Mouse (Mus musculus): Measurements from ENCODE around the gene Slc7a1.
"Not testable (repeated sequence)": the region's sequence is repeated elsewhere in the genome, so short reads cannot be mapped to it uniquely, and the experiment has no call there.

The Slc7a1 gene

GRCm38 (mm10) chr5:148366455-148366854, 33.2 kb downstream of the Slc7a1 start:
- DNase-seq (ENCODE audit: low spot score), result no peak

- no peak for DNase-seq (ENCODE audit: low spot score)
Measured at GRCm38 (mm10) chr5:148363441-148364113, 36.1 kb downstream of the Slc7a1 start.

DNA sequence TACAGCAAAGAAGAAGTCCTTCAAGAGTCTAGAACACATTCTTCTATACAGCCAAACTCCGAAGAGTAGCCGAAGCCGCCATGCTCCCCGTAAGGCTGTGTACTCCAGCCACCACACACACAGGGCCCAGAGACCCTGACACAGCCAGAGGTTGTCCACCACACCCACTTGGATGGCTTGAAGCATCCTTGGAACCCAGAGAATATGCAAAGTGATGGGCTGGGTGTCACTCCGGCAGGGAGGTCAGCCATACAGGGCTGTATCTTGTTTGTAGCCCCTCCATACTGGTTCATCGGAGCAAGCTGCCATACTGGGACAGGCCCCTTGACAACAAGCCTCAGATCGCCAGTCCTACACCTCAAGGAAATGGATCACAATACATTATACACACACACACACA, 37.4 kb downstream of the Slc7a1 start:
- no peak for DNase-seq (ENCODE audit: low spot score)

DNA sequence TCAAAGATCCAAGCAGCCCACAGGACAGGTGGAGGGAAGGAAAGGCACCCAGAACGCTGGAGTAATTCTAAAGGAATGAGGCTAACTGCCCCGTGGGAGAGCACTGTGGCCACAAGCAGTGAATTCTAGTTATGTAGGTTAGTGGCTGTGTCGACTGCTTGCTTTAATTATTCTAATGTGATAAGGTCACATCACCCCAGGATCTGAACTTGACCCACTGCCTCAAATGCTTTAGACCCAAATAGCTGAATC, 38.0 kb downstream of the Slc7a1 start:
- no peak for DNase-seq (ENCODE audit: low spot score)

DNA sequence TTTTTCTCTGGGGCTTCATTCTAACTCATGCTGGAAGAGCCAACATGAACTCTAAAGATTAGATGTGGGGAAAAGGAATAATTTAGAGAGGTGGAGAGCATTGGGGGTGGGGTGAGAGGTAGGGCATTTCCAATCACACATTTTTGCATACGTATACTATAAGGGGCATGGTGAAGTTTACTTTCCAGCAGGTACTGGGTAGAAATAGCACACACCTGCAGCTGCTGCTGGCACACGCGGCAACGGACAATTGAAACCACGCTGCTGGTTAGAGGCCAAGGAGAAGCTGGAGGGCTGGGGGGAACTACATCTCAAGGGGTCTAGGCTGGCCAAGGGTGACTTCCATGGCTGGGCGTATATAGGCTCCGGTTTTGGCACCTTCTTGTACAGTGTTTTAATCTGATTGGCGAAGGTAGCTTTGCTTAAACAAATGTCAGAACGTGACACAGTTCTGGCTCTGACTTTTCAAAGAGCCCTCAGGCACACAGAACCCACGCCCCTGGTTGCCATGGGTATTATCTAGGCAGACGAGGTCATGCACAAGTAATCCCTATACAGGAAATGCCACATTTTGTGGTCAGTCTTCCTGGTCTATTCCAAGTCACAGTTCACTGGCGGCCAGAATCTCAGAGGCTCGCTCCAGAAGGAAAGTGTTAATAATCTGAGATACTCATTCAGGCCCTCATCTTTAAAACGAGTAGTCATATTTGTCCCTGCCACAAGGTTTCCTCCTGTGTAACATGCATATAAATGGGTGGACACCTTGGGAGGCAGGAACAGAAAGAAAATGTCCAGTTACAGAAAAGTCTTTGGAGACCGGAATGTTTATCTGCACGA, 38.6 kb downstream of the Slc7a1 start:
- DNase-seq (ENCODE audit: low spot score), result no peak

- DNase-seq (ENCODE audit: low spot score), result no peak
Measured at GRCm38 (mm10) chr5:148359131-148359530, 40.6 kb downstream of the Slc7a1 start.

DNA sequence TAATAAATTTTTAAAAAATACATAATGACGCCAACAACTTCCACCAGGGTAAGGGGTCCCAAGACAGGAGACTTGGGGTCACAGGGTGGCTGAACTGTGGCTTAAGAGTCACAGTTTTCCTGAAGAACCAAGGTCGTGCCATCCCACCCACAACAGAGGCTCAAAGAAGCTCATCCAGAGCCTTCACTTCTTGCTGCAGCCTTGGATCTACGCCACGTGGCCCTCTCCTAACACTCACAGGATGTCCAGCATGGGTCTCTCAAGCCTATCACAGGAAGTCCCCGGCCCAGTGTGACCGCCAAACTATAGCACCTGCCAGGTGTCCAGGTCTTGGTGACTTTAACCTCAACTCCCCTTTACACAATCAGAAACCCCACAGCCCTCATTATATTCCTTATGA, 42.5 kb downstream of the Slc7a1 start:
- no peak for DNase-seq (ENCODE audit: low spot score)

- DNase-seq (ENCODE audit: low spot score), result no peak
Measured at GRCm38 (mm10) chr5:148355822-148356221, 43.9 kb downstream of the Slc7a1 start.

GRCm38 (mm10) chr5:148354536-148354935, 45.2 kb downstream of the Slc7a1 start:
- DNase-seq (ENCODE audit: low spot score), result no peak

GRCm38 (mm10) chr5:148353429-148353828, 46.3 kb downstream of the Slc7a1 start:
- DNase-seq (ENCODE audit: low spot score), result no peak

DNA sequence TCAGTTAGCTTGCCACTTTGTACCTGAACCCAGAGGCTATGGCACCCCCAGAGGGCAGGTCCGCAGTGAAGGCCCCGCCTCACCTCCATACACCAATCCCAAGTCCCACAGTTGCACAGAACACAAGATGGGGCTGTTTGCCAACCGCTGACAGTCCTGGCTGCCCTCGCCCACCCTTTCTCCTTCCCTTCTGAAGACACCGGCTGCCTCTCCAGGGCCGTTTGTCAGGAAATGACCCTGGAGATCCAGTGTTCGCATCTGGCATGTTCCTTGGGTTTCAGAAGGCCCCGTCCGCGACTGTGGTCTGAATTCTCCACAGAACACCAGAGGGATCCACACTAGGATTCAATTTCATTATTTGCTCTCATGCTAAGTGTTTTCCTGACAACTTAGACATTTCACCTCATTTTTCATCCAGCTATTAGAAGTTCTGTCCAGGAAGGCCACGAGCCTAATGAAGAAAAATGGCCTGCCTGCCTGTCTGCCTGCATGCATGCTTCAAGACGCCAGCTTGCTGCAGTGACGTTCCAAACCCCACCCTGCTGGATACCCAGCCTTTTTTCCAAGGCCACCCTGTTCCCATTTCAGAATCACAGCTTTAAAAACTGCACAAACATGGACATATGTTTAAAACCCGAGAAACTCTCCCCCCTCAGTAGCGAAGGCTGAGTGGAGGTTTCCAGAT, 50.2 kb downstream of the Slc7a1 start:
- DNase-seq (ENCODE audit: low spot score), result peak; percentile 37

GRCm38 (mm10) chr5:148348153-148348552, 51.6 kb downstream of the Slc7a1 start:
- DNase-seq (ENCODE audit: low spot score), result no peak

GRCm38 (mm10) chr5:148346543-148346942, 53.2 kb downstream of the Slc7a1 start:
- DNase-seq (ENCODE audit: low spot score), result no peak

DNA sequence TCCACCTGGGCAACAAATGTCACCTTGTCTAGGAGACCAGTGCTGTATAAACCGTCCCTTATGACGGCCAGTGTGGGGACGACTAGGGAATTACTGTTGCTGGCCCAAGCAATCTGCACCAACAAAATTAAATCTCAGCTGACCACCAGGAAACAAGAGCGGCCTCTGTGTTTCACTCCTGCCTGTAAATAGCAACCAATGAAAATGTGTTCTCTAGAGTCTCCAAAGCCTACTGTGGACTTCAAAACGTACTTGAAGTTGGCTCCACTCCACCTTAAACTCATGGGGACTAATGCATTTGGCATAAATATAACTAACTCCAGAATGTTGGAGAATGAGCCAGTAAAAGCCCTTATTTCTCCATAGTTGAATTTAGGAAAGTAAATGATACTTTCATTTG, 55.3 kb downstream of the Slc7a1 start:
- DNase-seq (ENCODE audit: low spot score), result no peak

GRCm38 (mm10) chr5:148342061-148342741, 57.5 kb downstream of the Slc7a1 start:
- peak; percentile 65 for DNase-seq (ENCODE audit: low spot score)

DNA sequence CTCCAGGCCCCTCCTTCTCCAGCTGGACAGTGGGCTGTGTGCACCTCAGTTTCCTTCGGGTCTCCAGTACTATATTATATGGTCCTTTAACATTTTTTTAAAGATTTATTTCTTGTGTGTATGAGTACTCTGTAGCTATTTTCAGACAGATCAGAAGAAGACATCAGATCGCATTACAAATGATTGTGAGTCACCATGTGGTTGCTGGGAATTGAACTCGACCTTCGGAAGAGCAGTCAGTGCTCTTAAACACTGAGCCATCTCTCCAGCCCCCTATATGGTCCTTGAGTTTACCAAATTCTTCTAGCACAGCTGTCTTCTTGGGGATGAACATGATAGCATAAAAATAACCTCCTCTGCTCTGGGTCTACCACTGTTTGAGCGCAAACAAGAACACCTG, 60.6 kb downstream of the Slc7a1 start:
- DNase-seq (ENCODE audit: low spot score), result no peak

- DNase-seq (ENCODE audit: low spot score), result peak; percentile 89
Measured at GRCm38 (mm10) chr5:148332622-148332974, 67.1 kb downstream of the Slc7a1 start.

GRCm38 (mm10) chr5:148331926-148332621, 67.6 kb downstream of the Slc7a1 start:
- DNase-seq (ENCODE audit: low spot score), result no peak

GRCm38 (mm10) chr5:148331229-148331776, 68.4 kb downstream of the Slc7a1 start:
- no peak for DNase-seq (ENCODE audit: low spot score)

- no peak for DNase-seq (ENCODE audit: low spot score)
Measured at GRCm38 (mm10) chr5:148328982-148329381, 70.7 kb downstream of the Slc7a1 start.

GRCm38 (mm10) chr5:148326295-148326694, 73.4 kb downstream of the Slc7a1 start:
- DNase-seq (ENCODE audit: low spot score), result not testable (repeated sequence)

Data from embryo, embryonic 10 days (tissue).